In genomic region chr16:7788209-7788608, GRCm38 (mm10) we compare ENCODE assay signal across 12 mouse cellular contexts.
A peak's percentile ranks its signal among the peaks of the same experiment; 100 is the strongest.
DNase-seq lines count a peak whose midpoint lies in the region; ATAC-seq lines count a peak whose summit lies in the region.
"Had no signal": no experiment of that assay in that cellular context is flagged by ENCODE, and none has a peak within 500 bp of the region (broad histone marks: within the 10 kb centered on the region; RNA-seq: fewer than 3 reads in every experiment).

No protein-coding gene starts in this region.

- no peaks in the 10 kb centered on the region; the same call in 1 of the 2 replicates for H3K4me1 ChIP-seq in hindbrain, embryonic 12.5 days
- no peaks in the 10 kb centered on the region for H3K4me1 ChIP-seq in hindbrain, embryonic 11.5 days (replicated peaks; ENCODE audit: control insufficient read depth, insufficient read depth, low read length)
- no peaks in the 10 kb centered on the region for H3K4me1 ChIP-seq in intestine, embryonic 15.5 days (replicated peaks)
- H3K4me1 ChIP-seq: embryonic facial prominence, embryonic 15.5 days; heart, embryonic 12.5 days; kidney, embryonic 15.5 days; liver, embryonic 13.5 days had no signal

- intact Hi-C loops in gastrocnemius, postnatal 36 days (cut with DNase I) = no loop called here

- no peaks in the 10 kb centered on the region for H3K36me3 ChIP-seq in hindbrain, embryonic 12.5 days
- no peaks in the 10 kb centered on the region for H3K36me3 ChIP-seq in hindbrain, embryonic 11.5 days (ENCODE audit: control insufficient read depth, insufficient read depth, low read length)
- H3K36me3 ChIP-seq in intestine, embryonic 15.5 days = no peaks in the 10 kb centered on the region
- H3K36me3 ChIP-seq: embryonic facial prominence, embryonic 15.5 days; heart, embryonic 12.5 days; kidney, embryonic 15.5 days; liver, embryonic 13.5 days had no signal

- no peak overlapping the region for H3K4me3 ChIP-seq in hindbrain, embryonic 12.5 days
- H3K4me3 ChIP-seq in hindbrain, embryonic 11.5 days (ENCODE audit: low read depth, low read length) = no peak overlapping the region
- no peak overlapping the region for H3K4me3 ChIP-seq in intestine, embryonic 15.5 days (replicated peaks)
- H3K4me3 ChIP-seq: embryonic facial prominence, embryonic 15.5 days; heart, embryonic 12.5 days; kidney, embryonic 15.5 days; liver, embryonic 13.5 days had no signal

- no peaks in the 10 kb centered on the region for H3K27me3 ChIP-seq in hindbrain, embryonic 12.5 days
- H3K27me3 ChIP-seq in hindbrain, embryonic 11.5 days (ENCODE audit: control insufficient read depth, insufficient read depth, low read length) = no peaks in the 10 kb centered on the region
- H3K27me3 ChIP-seq in intestine, embryonic 15.5 days (replicated peaks) = no peaks in the 10 kb centered on the region
- H3K27me3 ChIP-seq: embryonic facial prominence, embryonic 15.5 days; heart, embryonic 12.5 days; kidney, embryonic 15.5 days; liver, embryonic 13.5 days had no signal

- 0 out of 2 replicates have a peak, but pooled peaks cover 4% of the 10 kb centered on the region for H3K9me3 ChIP-seq in hindbrain, embryonic 12.5 days (replicated peaks)
- no peaks in the 10 kb centered on the region for H3K9me3 ChIP-seq in hindbrain, embryonic 11.5 days (ENCODE audit: control insufficient read depth, low read length)
- H3K9me3 ChIP-seq in intestine, embryonic 15.5 days = no peaks in the 10 kb centered on the region
- H3K9me3 ChIP-seq: embryonic facial prominence, embryonic 15.5 days; heart, embryonic 12.5 days; kidney, embryonic 15.5 days; liver, embryonic 13.5 days had no signal

- no peak for DNase-seq in hindbrain, embryonic 11.5 days (ENCODE audit: low spot score)
- DNase-seq in cerebellum, adult 9-11 months = peak; percentile 71
- peak; percentile 62 for DNase-seq in layer of hippocampus, adult 11-12 months (ENCODE audit: low spot score)
- DNase-seq in retina, postnatal 1 day = peak; percentile 86
- no peak for DNase-seq in spleen, postnatal 14 days (ENCODE audit: low spot score in 2 of 2)
- DNase-seq in gastrocnemius, postnatal 36 days = no peak
- DNase-seq: liver, embryonic 13.5 days had no signal

- WGBS in hindbrain, embryonic 12.5 days = 57% methylated on average over 2 of the region's 2 CpGs
- 67% methylated on average over 2 of the region's 2 CpGs for WGBS in hindbrain, embryonic 11.5 days
- 65% methylated on average over 2 of the region's 2 CpGs for WGBS in intestine, embryonic 15.5 days

- H3K27ac ChIP-seq in hindbrain, embryonic 12.5 days = no peak overlapping the region
- no peak overlapping the region for H3K27ac ChIP-seq in hindbrain, embryonic 11.5 days (ENCODE audit: low read depth, low read length)
- H3K27ac ChIP-seq in intestine, embryonic 15.5 days = no peak overlapping the region
- H3K27ac ChIP-seq: embryonic facial prominence, embryonic 15.5 days; kidney, embryonic 15.5 days; liver, embryonic 13.5 days had no signal

- H3K4me2 ChIP-seq in hindbrain, embryonic 12.5 days (replicated peaks) = no peak overlapping the region
- H3K4me2 ChIP-seq in hindbrain, embryonic 11.5 days (replicated peaks; ENCODE audit: low read depth, low read length) = no peak overlapping the region
- H3K4me2 ChIP-seq in intestine, embryonic 15.5 days (replicated peaks) = no peak overlapping the region
- H3K4me2 ChIP-seq: embryonic facial prominence, embryonic 15.5 days; heart, embryonic 12.5 days; kidney, embryonic 15.5 days; liver, embryonic 13.5 days had no signal

- no peak overlapping the region for H3K9ac ChIP-seq in hindbrain, embryonic 12.5 days
- no peak overlapping the region for H3K9ac ChIP-seq in hindbrain, embryonic 11.5 days (ENCODE audit: low read depth, low read length)
- H3K9ac ChIP-seq in intestine, embryonic 15.5 days = no peak overlapping the region
- H3K9ac ChIP-seq: embryonic facial prominence, embryonic 15.5 days; heart, embryonic 12.5 days; kidney, embryonic 15.5 days; liver, embryonic 13.5 days had no signal

- peak; percentile 38; the same call in 1 of the 2 replicates for ATAC-seq in hindbrain, embryonic 12.5 days (ENCODE audit: low FRiP score)
- no peak for ATAC-seq in hindbrain, embryonic 11.5 days (ENCODE audit: low FRiP score)
- no peak for ATAC-seq in intestine, embryonic 15.5 days

Comparison
In these comparisons a context has a peak if more than half of its experiments do, and no peak if none do; other contexts are left out.
1. DNase-seq: peak in cerebellum, adult 9-11 months (single experiment), layer of hippocampus, adult 11-12 months (single experiment) and retina, postnatal 1 day (single experiment); none in hindbrain, embryonic 11.5 days (single experiment), spleen, postnatal 14 days (0 of 2) and gastrocnemius, postnatal 36 days (0 of 2).